Mouse (Mus musculus) heart, embryonic 16.5 days (tissue): ENCODE measurements at regions not wholly inside any gene's neighbourhood (a gene's known extent, or its start where the extent isn't known, plus 50 kb on each side); places are given as distances from the start of the nearest gene placed in this dataset.
A peak's percentile ranks its signal among the peaks of the same experiment; 100 is the strongest.

Experiments used
- ATAC-seq: fragments of 200-750 bp; cut with Nextera tagmentation; replicated peaks from 2 replicates; pipeline ENCODE4 v1.8.0; 2017; ENCODE audit warnings: moderate number of reproducible peaks; ENCODE audit not compliant: insufficient read depth, low FRiP score; ENCODE audit errors: extremely low read depth
- H3K27ac ChIP-seq: fragments of 300-500 bp; sonication (generic); 2 replicates; pipeline ENCODE4 v1.5.1; 2014; ENCODE audit warnings: mild to moderate bottlenecking, low read length, control low read depth, moderate library complexity
- H3K27me3 ChIP-seq: fragments of 300-500 bp; sonication (generic); 2 replicates; pipeline ENCODE4 v1.6.1; 2014; ENCODE audit warnings: low read length, mixed read lengths; ENCODE audit not compliant: control insufficient read depth, insufficient read depth
- H3K36me3 ChIP-seq: fragments of 300-500 bp; sonication (generic); 2 replicates; pipeline ENCODE4 v1.6.1; 2014; ENCODE audit not compliant: control insufficient read depth, insufficient read depth
- H3K4me1 ChIP-seq: fragments of 300-500 bp; sonication (generic); 2 replicates; pipeline ENCODE4 v1.6.1; 2014; ENCODE audit warnings: low read length, mixed read lengths; ENCODE audit not compliant: control insufficient read depth, insufficient read depth
- H3K4me2 ChIP-seq: fragments of 300-500 bp; sonication (generic); 2 replicates; pipeline ENCODE4 v1.6.1; 2014; ENCODE audit warnings: low read depth, mild to moderate bottlenecking, control low read depth, low read length
- H3K4me3 ChIP-seq: fragments of 300-500 bp; sonication (generic); 2 replicates; pipeline ENCODE4 v1.5.1; 2014; ENCODE audit warnings: mild to moderate bottlenecking, control low read depth, low read length
- H3K9ac ChIP-seq: fragments of 300-500 bp; sonication (generic); 2 replicates; pipeline ENCODE4 v1.6.1; 2014; ENCODE audit warnings: low read length, control low read depth
- H3K9me3 ChIP-seq: fragments of 300-500 bp; sonication (generic); replicated peaks from 2 replicates; pipeline ENCODE4 v1.6.1; 2016; ENCODE audit warnings: low read length; ENCODE audit not compliant: control insufficient read depth
- WGBS: fragments of 180-500 bp; shearing (Covaris S2); extraction: QIAGEN DNeasy Blood & Tissue Kit; methylation state at CpG from one replicate; pipeline ENCODE4 v1.1.7; 2014; 5-methylcytosine and 5-hydroxymethylcytosine counted together

DNA sequence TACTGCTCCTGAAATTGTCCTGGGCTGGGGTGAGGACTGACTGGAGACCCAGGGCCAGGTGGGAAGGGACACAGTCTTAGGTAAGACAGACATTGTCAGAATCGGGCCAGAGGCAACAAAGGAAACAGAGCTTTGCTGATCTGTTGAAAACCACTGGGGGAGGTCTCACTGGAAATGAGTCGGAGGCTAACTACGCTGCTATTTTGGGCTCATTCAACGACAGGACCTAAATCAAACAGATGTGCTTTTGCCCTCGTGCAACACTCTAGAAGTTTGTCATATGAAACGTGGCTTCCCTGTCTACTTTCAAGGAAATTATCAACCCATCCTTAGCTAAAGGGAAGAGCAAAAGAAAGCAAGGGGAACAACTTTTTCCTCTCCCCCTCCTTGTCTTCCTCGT, 265.3 kb downstream of the Plpp3 start:
- WGBS: 15% methylated on average over 7 of the region's 7 CpGs
- Histone ChIP-seq H3K27me3 (no peaks in the 10 kb centered on the region), H3K36me3 (no peaks in the 10 kb centered on the region), H3K4me3 (no peak overlapping the region), H3K4me2 (no peak overlapping the region), H3K9me3 (peaks cover under 1% of the 10 kb centered on the region; the same call in 1 of the 2 replicates), H3K9ac (no peak overlapping the region), H3K4me1 (peaks cover 2% of the 10 kb centered on the region; the same call in 1 of the 2 replicates), H3K27ac (no peak overlapping the region)
- no peak for ATAC-seq

DNA sequence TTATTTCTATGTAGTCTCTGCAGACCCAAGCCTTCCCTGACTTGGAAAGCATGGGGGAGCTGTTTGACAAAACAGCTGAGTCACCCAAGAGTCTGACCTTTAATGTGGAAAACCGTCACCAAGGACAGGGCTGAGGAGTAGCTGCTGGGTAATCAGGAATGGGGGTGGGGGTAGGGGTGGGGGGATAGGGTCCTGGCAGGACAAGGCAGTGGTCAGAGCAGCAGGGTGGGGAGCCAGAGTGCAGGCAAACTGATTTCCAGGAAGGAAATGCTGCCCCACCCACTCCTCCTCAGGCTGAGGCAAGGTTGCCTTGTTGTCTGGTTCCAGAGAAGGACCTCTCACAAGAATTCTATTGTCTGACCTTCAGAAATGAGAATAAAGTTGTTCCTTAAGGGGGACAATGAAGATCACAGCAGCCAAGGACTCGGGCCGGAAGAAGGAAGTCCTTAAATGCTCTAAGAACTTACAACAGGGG, 266.6 kb downstream of the Plpp3 start:
- Histone ChIP-seq H3K9ac (no peak overlapping the region), H3K9me3 (no peaks in the 10 kb centered on the region), H3K4me2 (no peak overlapping the region), H3K27ac (peak overlapping the region; percentile 16; the same call in 1 of the 2 replicates), H3K4me1 (peaks cover 2% of the 10 kb centered on the region; the same call in 1 of the 2 replicates), H3K36me3 (no peaks in the 10 kb centered on the region), H3K4me3 (no peak overlapping the region), H3K27me3 (no peaks in the 10 kb centered on the region)
- ATAC-seq: no peak
- WGBS: 57% methylated on average over 3 of the region's 3 CpGs

DNA sequence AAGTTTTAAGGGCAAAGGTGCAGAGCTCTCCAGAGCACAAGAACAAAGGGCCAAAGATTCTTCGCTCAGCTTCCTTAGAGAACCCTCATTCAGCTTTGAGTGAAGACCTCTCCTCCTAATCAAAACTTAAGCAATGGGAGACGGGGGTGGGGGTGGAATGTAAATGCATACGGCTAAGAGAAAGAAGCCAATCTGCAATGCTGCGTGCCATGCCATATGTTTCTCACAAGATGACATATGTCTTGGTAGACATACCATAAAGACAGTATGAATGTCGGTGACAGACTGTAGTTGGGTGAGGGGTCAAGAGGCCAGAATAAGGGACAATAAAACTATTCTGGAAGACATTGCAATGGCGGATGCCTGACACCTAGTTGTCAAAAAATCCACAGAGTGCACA, 267.9 kb downstream of the Plpp3 start:
- no peak overlapping the region for H3K9ac ChIP-seq
- peaks cover 2% of the 10 kb centered on the region; the same call in 1 of the 2 replicates for H3K4me1 ChIP-seq
- H3K4me2 ChIP-seq: no peak overlapping the region
- ATAC-seq: no peak
- WGBS: 74% methylated on average over 6 of the region's 6 CpGs
- H3K27ac ChIP-seq: no peak overlapping the region
- H3K36me3 ChIP-seq: no peaks in the 10 kb centered on the region
- no peaks in the 10 kb centered on the region for H3K27me3 ChIP-seq
- H3K9me3 ChIP-seq: no peaks in the 10 kb centered on the region
- no peak overlapping the region for H3K4me3 ChIP-seq

DNA sequence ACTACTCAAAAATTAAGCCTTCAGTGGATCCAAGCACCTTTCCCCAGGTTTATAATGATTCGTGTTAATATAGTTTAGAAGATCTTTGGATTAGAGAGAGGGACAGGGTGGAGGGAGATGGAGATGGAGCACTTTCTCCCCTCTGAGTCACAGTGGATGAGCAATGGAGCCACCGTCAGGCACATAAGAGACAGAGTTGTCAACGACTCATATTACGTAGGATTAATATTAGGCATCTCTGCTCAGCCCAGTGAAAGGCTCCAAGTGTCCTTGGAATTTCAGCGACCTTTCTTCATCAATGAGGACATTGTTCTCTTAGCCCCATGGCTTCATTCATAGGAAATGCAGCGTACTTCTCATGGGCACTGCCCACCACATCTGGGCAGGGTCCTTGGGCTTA, 270.4 kb downstream of the Plpp3 start:
- 74% methylated on average over 6 of the region's 6 CpGs for WGBS
- no peaks in the 10 kb centered on the region for H3K27me3 ChIP-seq
- no peaks in the 10 kb centered on the region; the same call in 1 of the 2 replicates for H3K4me1 ChIP-seq
- H3K36me3 ChIP-seq: no peaks in the 10 kb centered on the region
- H3K27ac ChIP-seq: no peak overlapping the region
- no peak overlapping the region for H3K9ac ChIP-seq
- no peak for ATAC-seq
- H3K9me3 ChIP-seq: no peaks in the 10 kb centered on the region
- no peak overlapping the region for H3K4me2 ChIP-seq
- no peak overlapping the region for H3K4me3 ChIP-seq

DNA sequence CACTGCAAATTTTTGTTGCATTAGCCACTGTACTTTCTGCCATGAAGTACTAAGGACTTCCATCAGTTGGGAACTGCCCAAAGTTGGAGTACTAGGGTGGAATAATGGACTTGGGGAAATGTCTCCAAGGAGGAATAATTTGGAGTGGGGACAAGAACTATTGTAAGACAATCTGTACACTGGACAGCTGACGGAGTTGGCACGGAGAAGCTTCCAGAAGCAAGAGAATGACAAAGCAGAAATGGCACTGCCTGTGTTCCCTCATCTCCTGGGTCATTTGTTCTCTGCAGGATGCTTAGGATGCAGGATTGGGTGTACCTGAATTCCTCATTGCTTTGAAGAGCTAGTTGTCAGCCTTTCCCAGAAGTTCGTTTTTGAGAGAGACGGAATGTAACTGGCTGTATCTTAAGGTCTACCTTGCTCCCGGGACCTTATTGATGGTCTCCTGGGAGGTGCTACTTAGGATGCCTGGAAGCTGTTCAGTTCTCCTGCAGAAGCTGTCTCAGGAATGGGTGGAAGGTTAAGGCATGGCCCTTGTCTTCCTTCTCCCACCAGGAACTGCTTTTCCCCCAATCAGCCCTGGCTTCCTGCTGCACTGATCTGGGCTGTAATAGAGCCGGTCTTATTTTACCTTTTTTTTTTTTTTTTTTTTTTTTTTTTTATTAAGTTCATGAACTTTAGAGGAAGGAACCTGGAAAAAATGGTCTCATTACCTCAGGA, 272.4 kb downstream of the Plpp3 start:
- H3K27ac ChIP-seq: no peak overlapping the region
- H3K27me3 ChIP-seq: no peaks in the 10 kb centered on the region
- H3K36me3 ChIP-seq: no peaks in the 10 kb centered on the region
- H3K4me2 ChIP-seq: no peak overlapping the region
- H3K9ac ChIP-seq: no peak overlapping the region
- H3K4me1 ChIP-seq: no peaks in the 10 kb centered on the region
- H3K9me3 ChIP-seq: no peaks in the 10 kb centered on the region
- H3K4me3 ChIP-seq: no peak overlapping the region
- ATAC-seq: no peak
- 77% methylated on average over 6 of the region's 6 CpGs for WGBS

DNA sequence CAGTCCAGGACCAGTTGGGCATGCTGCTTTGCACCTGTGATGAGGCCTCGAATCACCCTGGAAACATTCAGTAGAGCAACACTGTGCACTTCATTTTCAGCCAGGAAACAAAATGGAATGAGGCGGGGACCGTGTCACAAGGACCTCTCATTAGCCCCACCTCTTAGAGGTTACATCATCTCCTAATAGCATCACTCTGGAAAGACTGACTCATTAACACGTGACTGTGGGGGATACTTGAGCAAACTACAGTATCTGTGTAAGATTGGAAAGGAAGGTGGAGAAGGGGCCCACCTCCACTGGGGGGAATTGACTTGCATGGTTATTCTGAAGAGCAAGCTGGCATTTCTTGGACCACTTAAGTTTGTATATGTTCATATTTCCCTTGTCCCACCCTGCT, 275.3 kb downstream of the Plpp3 start:
- H3K4me2 ChIP-seq: no peak overlapping the region
- H3K27me3 ChIP-seq: no peaks in the 10 kb centered on the region
- no peak overlapping the region for H3K4me3 ChIP-seq
- no peak for ATAC-seq
- no peaks in the 10 kb centered on the region for H3K9me3 ChIP-seq
- H3K36me3 ChIP-seq: no peaks in the 10 kb centered on the region
- H3K27ac ChIP-seq: no peak overlapping the region
- peaks cover 8% of the 10 kb centered on the region for H3K4me1 ChIP-seq
- WGBS: 75% methylated on average over 4 of the region's 4 CpGs
- H3K9ac ChIP-seq: no peak overlapping the region

DNA sequence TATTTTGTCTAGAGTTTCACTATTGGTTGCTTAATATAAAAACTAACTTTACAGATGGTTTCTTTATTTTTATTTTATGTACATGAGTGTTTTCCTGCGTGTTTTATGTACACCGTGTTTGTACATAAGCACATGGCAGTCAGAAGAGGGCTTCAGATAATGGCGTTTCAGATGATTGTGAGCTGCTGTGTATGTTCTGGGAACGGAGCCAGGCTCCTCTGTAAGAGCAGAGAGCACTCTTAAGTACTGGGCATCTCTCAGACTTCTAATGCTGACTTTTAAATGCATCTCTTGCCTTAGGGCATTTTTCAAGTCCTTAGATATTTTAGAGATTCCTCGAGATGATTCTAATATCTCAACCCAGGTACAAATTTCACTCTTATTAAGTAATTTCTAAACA, 280.0 kb downstream of the Plpp3 start:
- H3K36me3 ChIP-seq: no peaks in the 10 kb centered on the region
- H3K9me3 ChIP-seq: no peaks in the 10 kb centered on the region
- 26% methylated on average over 5 of the region's 5 CpGs for WGBS
- no peaks in the 10 kb centered on the region for H3K27me3 ChIP-seq
- no peak overlapping the region for H3K4me2 ChIP-seq
- H3K4me1 ChIP-seq: peaks cover 8% of the 10 kb centered on the region
- H3K9ac ChIP-seq: no peak overlapping the region
- no peak overlapping the region for H3K27ac ChIP-seq
- no peak for ATAC-seq
- no peak overlapping the region for H3K4me3 ChIP-seq

DNA sequence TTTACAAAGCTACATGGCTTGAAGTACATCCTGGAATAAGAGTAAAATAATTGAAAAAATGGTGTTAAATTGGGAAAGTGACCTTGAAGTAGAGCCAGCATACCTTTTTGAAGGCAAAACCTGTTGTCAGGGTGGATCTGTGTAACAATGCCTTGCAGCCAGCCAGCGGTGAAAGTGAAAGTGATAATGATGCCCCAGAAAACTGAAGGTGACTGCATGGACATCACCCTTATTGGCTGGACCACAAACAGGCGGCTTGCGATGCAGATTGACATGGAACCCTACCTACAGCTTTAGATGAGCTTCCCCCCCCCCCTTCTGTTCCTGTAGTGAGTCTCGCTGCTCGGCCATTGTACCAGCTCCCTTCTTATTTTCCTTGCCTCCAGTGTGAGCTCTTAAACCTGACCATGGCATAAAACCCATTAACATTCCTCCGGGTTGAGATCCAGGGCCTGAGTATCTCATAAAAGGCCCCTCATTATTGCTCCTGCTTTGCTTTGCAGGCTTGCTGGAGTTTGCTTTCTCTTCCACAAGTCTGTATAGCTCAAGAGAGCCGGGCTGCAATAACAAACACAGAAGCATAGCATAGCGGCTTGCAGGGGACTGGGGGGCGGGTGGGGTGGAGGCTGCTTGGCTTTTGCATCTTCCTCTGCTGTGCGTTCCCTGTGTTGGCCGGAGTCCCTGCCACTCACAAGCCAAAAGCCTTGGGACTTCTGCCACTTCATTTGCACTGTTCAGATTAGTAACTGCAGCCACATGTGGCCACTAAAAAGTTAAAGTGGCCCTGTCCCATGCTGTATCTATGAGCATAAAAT, 292.1 kb downstream of the Plpp3 start:
- Histone ChIP-seq H3K36me3 (no peaks in the 10 kb centered on the region), H3K4me1 (no peaks in the 10 kb centered on the region), H3K4me2 (peak overlapping the region; percentile 10; the same call in 1 of the 2 replicates), H3K27ac (no peak overlapping the region), H3K9ac (no peak overlapping the region), H3K4me3 (no peak overlapping the region), H3K27me3 (0 out of 2 replicates have a peak, but pooled peaks cover 2% of the 10 kb centered on the region), H3K9me3 (no peaks in the 10 kb centered on the region)
- WGBS: 62% methylated on average over 11 of the region's 11 CpGs
- ATAC-seq: no peak

DNA sequence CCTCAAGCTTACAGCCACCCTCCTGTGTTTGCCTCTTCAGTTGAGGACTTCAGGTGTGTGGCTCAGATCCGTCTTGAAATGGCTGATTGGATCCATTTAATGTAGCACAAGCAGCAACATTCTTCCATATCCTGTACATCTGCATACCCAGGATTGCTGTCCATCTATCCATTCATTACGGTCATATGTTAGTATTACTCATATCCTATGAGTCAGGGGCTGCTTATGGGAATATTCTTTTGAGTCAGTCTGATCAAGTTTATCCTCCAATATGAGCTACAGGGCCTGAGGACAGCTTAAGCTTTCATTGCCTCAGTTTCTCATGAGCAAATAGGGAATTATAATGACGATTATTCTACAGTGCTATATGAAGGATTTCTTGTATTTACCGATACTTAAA, 293.7 kb downstream of the Plpp3 start:
- no peak overlapping the region for H3K9ac ChIP-seq
- no peak overlapping the region for H3K27ac ChIP-seq
- H3K36me3 ChIP-seq: no peaks in the 10 kb centered on the region
- H3K27me3 ChIP-seq: 0 out of 2 replicates have a peak, but pooled peaks cover 2% of the 10 kb centered on the region
- 78% methylated on average over 4 of the region's 4 CpGs for WGBS
- ATAC-seq: no peak
- H3K9me3 ChIP-seq: no peaks in the 10 kb centered on the region
- no peaks in the 10 kb centered on the region for H3K4me1 ChIP-seq
- H3K4me2 ChIP-seq: no peak overlapping the region
- no peak overlapping the region for H3K4me3 ChIP-seq
